Mouse (Mus musculus): Measurements from ENCODE around the gene Vmn1r119. TPM values are rescaled to one million over a fixed set of nuclear protein-coding genes. Genes with fewer than 3 reads are reported as not detected.
"Not testable (repeated sequence)": the region's sequence is repeated elsewhere in the genome, so short reads cannot be mapped to it uniquely, and the experiment has no call there.

Gene Vmn1r119
- polyA plus RNA-seq (2015; fragmentation: Nextera tagmentation; extraction: Ambion mirVana), result not detected in 2 replicates

GRCm38 (mm10) chr7:21012355-21012754, at the start of gene Vmn1r119:
Gene Vmn1r119 (minus strand): TSS chr7:21012455.
- not testable (repeated sequence) for H3K36me3 ChIP-seq; H3K9me3 ChIP-seq (replicated peaks); H3K4me3 ChIP-seq; H3K4me1 ChIP-seq (replicated peaks); H3K4me2 ChIP-seq; ATAC-seq (replicated peaks; ENCODE audit: insufficient number of reproducible peaks, insufficient read depth, low FRiP score, low read depth); H3K9ac ChIP-seq; H3K27ac ChIP-seq; H3K27me3 ChIP-seq
- WGBS, result no CpG with 5 or more reads among the region's 2 CpGs

GRCm38 (mm10) chr7:21053684-21054083, 41.4 kb upstream of the Vmn1r119 start, which contains the start of gene Vmn1r120:
Gene Vmn1r120 (minus strand): TSS chr7:21053784.
- H3K27ac ChIP-seq; H3K4me1 ChIP-seq (replicated peaks); H3K4me3 ChIP-seq; H3K27me3 ChIP-seq; H3K9me3 ChIP-seq (replicated peaks); ATAC-seq (replicated peaks; ENCODE audit: insufficient number of reproducible peaks, insufficient read depth, low FRiP score, low read depth); H3K9ac ChIP-seq; H3K36me3 ChIP-seq; H3K4me2 ChIP-seq: not testable (repeated sequence)
- WGBS, result 63% methylated on average over 1 of the region's 1 CpGs

Other genes starting within 250 kb of the Vmn1r119 start
- gene Vmn1r112, start 241.3 kb downstream of the Vmn1r119 start, polyA plus RNA-seq (2015; fragmentation: Nextera tagmentation; extraction: Ambion mirVana), result not detected in 2 replicates
- not detected in 2 replicates for gene Vmn1r113, start 225.2 kb downstream of the Vmn1r119 start, polyA plus RNA-seq (2015; fragmentation: Nextera tagmentation; extraction: Ambion mirVana)
- not detected in 2 replicates for gene Vmn1r114, start 200.3 kb downstream of the Vmn1r119 start, polyA plus RNA-seq (2015; fragmentation: Nextera tagmentation; extraction: Ambion mirVana)
- gene Vmn1r115, start 167.5 kb downstream of the Vmn1r119 start, polyA plus RNA-seq (2015; fragmentation: Nextera tagmentation; extraction: Ambion mirVana), result not detected in 2 replicates
- not detected in 2 replicates for gene Vmn1r116, start 140.2 kb downstream of the Vmn1r119 start, polyA plus RNA-seq (2015; fragmentation: Nextera tagmentation; extraction: Ambion mirVana)
- not detected in 2 replicates for gene Vmn1r117, start 128.3 kb downstream of the Vmn1r119 start, polyA plus RNA-seq (2015; fragmentation: Nextera tagmentation; extraction: Ambion mirVana)
- not detected in 2 replicates for gene Vmn1r118, start 100.1 kb downstream of the Vmn1r119 start, polyA plus RNA-seq (2015; fragmentation: Nextera tagmentation; extraction: Ambion mirVana)
- gene Vmn1r120, start 41.3 kb upstream of the Vmn1r119 start, polyA plus RNA-seq (2015; fragmentation: Nextera tagmentation; extraction: Ambion mirVana), result not detected in 2 replicates
- gene Vmn1r121, start 86.1 kb upstream of the Vmn1r119 start, polyA plus RNA-seq (2015; fragmentation: Nextera tagmentation; extraction: Ambion mirVana), result not detected in 2 replicates
- not detected in 2 replicates for gene Vmn1r122, start 121.7 kb upstream of the Vmn1r119 start, polyA plus RNA-seq (2015; fragmentation: Nextera tagmentation; extraction: Ambion mirVana)
- gene Vmn1r123, start 149.7 kb upstream of the Vmn1r119 start, polyA plus RNA-seq (2015; fragmentation: Nextera tagmentation; extraction: Ambion mirVana), result not detected in 2 replicates
- not detected in 2 replicates for gene Gm5157, start 178.0 kb upstream of the Vmn1r119 start, polyA plus RNA-seq (2015; fragmentation: Nextera tagmentation; extraction: Ambion mirVana)
- not detected in 2 replicates for gene Vmn1r124, start 248.2 kb upstream of the Vmn1r119 start, polyA plus RNA-seq (2015; fragmentation: Nextera tagmentation; extraction: Ambion mirVana)

Measured in heart, embryonic 15.5 days (tissue).